Mouse (Mus musculus) T-cell, adult 2 months (primary cell): ENCODE results near the gene Slc12a5.

Source experiments
- DNase-seq: peaks from one replicate; pipeline ENCODE4 v3.0.0; 2022; ENCODE audit warnings: low spot score

Gene Slc12a5

GRCm38 (mm10) chr2:164985962-164986361 lies 25.4 kb downstream of the Slc12a5 start:
- no peak for DNase-seq

- no peak for DNase-seq
Observed at GRCm38 (mm10) chr2:164986371-164987027, 25.9 kb downstream of the Slc12a5 start.

DNA sequence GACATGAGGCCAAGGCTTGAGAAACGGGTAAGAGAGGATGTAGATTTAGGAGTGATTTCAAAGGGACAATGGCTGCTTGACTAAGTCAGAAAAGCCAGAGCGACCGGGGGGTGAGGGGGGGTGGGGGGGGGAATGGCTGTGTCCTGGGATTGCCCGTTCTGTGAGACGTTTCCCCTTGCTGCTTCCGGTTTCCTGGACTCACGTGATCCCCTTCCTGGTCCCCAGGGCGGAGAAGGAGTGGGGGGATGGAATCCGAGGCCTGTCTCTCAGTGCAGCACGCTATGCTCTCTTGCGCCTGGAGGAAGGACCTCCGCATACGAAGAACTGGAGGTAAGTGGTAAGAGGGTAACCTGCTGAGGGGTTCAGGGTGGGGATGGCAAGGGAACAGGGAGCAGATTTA lies 28.2 kb downstream of the Slc12a5 start:
- no peak for DNase-seq

- no peak for DNase-seq
Observed at GRCm38 (mm10) chr2:164991111-164991510, 30.5 kb downstream of the Slc12a5 start.

- DNase-seq: no peak
Observed at GRCm38 (mm10) chr2:164991808-164992207, 31.2 kb downstream of the Slc12a5 start.

DNA sequence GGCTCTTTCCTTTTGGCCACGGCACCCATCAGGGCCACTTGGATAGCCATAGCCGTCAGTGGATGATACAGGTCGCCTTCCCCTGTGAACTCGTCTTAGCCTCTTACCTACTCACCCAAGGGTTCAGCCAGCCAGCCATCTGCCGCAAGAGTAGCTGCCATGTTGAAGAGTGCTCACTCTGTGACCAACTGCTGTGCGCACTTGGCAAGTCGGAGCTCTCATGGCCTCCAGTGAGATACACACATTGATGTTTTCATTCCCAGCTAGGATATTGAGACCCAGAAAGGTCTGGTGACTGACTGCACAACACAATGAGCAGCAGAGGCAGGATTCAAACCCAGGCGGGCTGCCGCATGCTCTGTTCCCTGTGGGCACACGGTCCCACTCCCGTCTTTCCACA lies 33.6 kb downstream of the Slc12a5 start:
- no peak for DNase-seq

GRCm38 (mm10) chr2:164994659-164995428 lies 34.2 kb downstream of the Slc12a5 start:
- no peak for DNase-seq

- no peak for DNase-seq
Observed at GRCm38 (mm10) chr2:164995976-164996375, 35.4 kb downstream of the Slc12a5 start.

- no peak for DNase-seq
Observed at GRCm38 (mm10) chr2:164996848-164997720, 36.5 kb downstream of the Slc12a5 start.

- DNase-seq: no peak
Observed at GRCm38 (mm10) chr2:164997721-164998428, 37.3 kb downstream of the Slc12a5 start.

GRCm38 (mm10) chr2:165001958-165002357 lies 41.4 kb downstream of the Slc12a5 start:
- no peak for DNase-seq

DNA sequence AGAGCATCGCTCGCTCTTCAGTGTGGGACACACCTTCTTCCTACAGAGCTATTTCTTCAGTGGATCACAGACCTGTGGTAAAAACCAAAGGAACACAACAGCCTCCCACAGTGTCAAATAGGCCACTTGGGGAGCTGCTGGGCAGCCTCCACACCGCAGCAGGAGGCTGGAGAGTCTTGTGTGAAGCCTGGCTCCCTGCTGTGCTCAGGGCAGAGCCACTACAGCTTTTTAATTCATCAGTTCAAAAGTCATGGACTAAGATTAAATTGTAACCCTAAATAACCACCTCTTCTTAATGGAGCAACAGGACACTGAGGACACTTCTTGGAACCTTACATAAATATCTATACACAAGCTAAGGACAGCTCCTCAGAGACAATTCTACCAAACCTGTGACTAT lies 42.5 kb downstream of the Slc12a5 start:
- DNase-seq: no peak

DNA sequence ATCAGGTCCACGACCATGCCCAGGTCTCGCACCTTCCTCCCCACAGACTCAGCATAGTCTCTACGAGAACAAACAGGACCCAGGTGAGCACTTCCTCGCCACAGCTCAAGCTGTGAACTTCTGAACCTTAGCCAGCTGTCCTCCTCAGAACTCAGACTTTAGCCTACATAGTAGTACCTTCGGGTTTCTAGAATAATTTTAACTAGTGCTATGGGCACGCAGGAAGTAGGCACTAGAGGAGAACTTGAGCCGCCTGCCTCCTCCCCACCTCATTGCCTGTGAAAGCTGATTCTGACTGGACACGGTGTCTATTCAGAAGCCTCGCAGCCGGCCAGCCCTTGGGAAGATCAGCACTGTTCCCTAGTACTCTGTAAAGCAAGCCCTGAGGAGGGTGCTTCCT lies 43.6 kb downstream of the Slc12a5 start:
- no peak for DNase-seq

- DNase-seq: no peak
Observed at GRCm38 (mm10) chr2:165006813-165007212, 46.2 kb downstream of the Slc12a5 start.

DNA sequence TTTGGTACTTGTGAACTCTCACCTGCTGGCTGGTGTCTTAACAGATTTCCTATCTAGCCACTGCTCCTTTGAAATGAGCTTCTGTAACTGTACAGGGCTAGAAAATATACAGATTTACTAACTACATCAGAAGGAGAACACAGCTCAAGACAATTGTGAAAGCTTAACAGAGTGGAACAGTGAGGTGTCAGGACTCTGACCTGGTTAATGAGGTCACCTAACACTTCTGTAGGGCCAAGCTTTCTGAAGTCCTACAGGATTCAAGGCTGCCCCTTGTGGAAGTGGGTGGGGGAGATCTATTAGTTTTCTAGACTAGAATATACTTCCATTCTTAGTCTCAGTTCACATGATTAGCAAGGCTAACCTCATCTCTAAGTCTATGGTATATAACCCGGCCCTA lies 47.4 kb downstream of the Slc12a5 start:
- no peak for DNase-seq

GRCm38 (mm10) chr2:165009161-165009560 lies 48.6 kb downstream of the Slc12a5 start:
- no peak for DNase-seq

DNA sequence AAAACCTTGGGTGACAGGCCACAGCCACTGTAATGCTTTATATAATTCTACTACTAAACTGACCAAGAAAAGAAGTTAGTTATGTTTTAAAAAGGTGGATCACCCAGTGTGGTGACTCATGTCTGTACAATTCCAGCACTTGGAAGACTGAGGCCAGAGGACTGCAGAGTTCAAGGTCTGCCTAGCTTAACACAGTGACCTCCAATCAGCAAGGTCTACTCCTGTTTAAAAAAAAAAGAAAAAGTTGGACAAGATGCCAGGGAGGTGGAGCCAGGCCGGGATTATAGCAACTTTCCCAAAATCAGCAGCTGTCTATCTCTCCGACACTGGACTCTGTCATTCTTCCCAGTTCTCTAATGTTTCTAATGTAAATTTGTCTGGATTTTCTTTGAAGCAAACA lies 49.0 kb downstream of the Slc12a5 start:
- no peak for DNase-seq

- DNase-seq: no peak
Observed at GRCm38 (mm10) chr2:165010351-165010750, 49.7 kb downstream of the Slc12a5 start.

GRCm38 (mm10) chr2:165014935-165015334 lies 54.3 kb downstream of the Slc12a5 start:
- no peak for DNase-seq

DNA sequence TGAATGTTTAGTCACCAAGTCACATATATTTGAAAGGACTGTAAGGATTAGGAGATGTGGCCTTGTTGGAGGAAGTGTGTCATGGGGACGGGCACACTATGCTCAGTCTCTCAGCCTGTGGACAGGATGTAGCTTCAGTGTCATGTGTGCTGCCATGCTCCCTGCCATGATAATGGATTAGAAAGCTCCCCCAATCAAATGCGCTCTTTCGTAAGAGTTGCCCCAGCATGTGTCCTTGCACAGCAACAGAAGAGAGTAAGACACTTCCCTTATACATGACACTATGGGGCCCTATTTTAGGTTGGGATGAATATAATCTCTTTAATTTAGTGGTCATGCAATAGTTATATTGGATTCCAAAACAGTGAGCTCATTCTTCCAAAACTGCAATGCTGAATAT lies 59.9 kb downstream of the Slc12a5 start:
- no peak for DNase-seq

DNA sequence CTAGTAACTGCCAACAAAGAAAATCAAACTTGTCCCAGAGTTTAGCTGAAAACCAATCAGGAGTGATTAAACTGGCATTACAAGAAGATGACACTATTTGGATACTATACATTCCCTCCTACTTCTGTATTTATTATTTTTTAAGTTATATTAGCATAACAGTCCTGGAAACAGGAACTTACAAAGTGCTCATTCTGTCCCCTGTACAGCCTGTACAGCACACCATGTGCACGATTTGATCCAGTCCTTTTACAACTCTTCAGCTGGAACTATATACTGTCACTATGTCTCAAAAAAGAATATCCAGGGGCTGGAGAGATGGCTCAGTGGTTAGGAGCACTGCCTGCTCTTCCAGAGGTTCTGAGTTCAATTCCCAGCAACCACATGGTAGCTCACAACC lies 66.6 kb downstream of the Slc12a5 start:
- no peak for DNase-seq

DNA sequence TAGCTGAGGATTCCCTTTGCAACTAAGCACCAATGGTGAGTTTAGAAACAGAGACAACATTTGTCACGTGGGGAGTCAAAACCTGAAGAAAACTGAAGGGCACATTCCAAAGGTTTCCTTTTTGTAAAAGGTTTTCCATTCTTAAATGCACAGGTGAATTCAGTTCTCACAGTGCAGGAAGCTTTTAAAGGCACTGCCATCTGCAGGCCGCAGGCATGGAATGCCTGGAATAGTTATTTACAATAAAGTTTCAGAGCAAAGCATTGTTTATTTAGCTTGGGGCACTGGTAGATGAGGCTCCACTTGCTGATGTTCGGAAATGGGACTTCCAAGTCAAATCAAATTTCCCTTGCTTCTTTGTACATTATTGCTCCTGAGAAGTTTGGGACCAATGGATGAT lies 71.9 kb downstream of the Slc12a5 start:
- no peak for DNase-seq
